Mouse (Mus musculus) gastrocnemius, adult 8-10 months (tissue): ENCODE data around the gene Rilp. TPM values are rescaled to one million over a fixed set of nuclear protein-coding genes. Genes with fewer than 3 reads are reported as not detected.
A peak's percentile ranks its signal among the peaks of the same experiment; 100 is the strongest.

Experiments
- DNase-seq, 2 experiments: peaks; one replicate each; pipeline ENCODE4 v3.0.0; 2022; ENCODE audit warnings: low spot score in 2 of 2
- total RNA-seq, 4 experiments: library from RNA; stranded (reverse); gene quantifications; 2 replicates each; pipeline ENCODE4 v1.2.4; 2022

Rilp gene
- total RNA-seq, 4 experiments from 2014 or later, result 28.7 to 34.0 (median 30.9) TPM

DNA sequence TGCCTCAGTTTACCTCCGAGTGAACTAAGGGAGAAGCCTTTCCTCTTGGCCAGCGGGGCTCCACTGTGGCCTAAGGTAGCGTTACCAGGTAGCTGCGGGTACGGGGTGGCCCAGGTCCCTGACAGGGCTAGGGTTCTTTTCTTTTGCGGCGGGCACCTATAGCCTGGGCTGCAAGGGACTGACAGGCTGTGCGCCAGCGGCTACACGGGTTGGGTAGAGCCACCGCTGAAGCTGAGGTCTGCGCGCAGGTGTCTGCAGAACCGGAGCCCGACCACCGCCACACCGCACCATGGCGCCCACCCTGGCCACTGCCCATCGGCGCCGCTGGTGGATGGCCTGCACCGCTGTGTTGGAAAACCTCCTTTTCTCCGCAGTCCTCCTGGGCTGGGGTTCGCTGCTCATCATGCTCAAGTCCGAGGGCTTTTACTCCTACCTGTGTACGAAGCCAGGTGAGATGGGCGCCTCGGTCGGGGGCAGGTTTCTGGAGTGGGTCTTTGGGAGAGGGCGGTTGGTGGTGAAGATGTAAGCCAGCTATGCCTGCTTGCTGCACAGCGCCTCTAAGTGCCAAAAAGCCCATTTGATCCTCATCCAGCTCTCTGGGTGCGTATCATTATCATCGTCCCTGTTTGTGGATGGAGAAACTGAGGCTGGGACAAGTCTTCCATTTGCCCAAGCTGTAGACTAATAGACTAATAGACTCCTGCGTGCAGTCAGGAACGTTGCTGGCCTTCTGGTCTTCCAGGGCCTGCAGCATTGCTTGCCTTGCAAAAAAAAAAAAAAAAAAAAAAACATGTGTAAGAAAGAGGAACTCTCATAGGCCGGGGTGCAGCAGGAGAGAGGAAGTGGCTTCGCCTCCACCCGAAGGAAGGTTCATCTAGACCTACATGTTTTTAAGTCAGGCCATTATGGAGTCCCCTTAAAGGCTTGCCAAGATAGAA is 22.7 kb downstream of the Rilp start:
- DNase-seq, result no peak

GRCm38 (mm10) chr11:75533314-75534015 is 23.6 kb downstream of the Rilp start:
- DNase-seq, result no peak

DNA sequence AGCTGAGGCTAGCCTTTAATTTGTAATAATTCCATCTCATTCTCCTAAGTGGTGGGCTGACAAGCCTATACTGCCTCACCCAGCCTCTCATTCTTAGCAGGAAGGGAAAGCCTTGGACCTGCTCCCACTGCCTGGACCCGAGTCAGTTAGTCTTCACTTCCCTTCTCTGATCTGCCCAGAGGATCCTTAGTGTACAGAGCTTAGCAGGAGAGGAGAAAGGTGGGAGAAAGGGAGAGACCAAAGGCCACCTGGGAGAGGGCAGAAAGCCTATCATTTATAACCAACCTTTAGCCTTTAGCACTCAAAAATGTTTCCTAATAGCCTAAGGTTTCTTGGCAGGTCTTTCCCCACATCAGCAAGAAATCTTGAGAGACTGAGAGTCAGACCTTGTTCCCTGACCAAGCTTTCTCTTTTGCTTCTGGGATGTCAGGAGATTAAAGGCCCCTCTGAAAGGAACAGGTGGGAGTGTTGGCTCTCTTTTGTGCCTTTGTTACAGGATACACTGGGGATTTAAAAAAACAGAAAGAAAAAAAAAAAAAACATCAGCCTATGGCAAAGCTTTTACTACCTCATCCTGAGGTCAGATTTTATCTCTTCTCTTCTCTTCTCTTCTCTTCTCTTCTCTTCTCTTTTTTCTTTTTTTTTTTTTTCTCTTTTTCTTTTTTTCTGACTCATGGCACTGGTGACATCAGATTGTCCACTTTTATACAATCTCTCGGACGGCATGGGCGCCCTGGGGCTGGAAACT is 24.6 kb downstream of the Rilp start:
- no peak for DNase-seq

DNA sequence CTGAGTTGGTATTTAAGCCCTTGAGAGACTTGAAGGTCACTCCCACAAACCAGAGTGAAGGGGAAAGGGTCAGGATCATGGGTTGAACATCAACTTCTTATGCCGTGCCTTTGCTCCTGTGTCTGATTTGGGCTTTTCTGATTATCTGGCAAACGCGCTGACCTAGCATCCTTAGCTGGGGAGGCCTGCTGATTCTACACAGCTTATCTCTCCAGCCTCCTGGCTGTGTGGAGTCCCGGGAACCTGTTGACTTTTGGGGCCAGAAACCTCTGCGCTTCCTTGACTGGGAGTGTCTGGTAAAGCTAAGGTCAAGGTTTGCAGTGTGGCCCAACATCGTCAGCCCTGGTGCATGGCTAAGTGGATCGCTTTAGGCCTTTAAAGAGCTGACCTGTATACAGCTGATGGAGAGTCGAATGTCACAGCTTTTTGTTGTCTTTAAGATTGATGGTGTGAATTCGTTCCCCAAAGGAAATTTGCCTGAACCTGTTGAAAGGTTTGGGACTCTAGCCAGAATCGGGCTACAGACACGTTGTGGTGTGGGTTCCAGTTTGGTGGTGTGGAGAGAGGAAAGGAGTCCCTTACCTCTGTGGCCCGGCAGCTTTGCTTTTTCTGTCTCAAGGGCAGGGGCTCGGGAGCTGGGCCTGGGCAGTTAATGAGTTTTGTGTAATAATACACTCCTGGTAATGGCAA is 25.4 kb downstream of the Rilp start:
- no peak for DNase-seq

- DNase-seq, result no peak
These were observed 26.5 kb downstream of the Rilp start for GRCm38 (mm10) chr11:75536255-75537024.

DNA sequence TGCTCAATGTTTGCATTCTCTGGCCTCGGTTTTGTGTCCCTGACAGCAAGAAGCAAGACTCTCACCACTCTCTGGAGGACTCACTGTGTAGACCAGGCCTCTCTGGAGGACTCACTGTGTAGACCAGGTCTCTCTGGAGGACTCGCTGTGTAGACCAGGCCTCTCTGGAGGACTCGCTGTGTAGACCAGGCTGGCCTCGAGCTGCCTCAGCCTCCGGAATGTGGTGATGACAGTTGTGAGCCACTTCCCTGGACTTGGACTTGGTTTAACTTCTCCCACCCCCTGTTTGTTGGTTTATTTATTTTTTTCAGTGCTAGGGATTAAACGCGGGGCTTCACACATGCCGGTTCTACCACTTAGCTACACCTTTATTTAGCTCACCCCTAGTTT is 27.1 kb downstream of the Rilp start:
- DNase-seq, result no peak

DNA sequence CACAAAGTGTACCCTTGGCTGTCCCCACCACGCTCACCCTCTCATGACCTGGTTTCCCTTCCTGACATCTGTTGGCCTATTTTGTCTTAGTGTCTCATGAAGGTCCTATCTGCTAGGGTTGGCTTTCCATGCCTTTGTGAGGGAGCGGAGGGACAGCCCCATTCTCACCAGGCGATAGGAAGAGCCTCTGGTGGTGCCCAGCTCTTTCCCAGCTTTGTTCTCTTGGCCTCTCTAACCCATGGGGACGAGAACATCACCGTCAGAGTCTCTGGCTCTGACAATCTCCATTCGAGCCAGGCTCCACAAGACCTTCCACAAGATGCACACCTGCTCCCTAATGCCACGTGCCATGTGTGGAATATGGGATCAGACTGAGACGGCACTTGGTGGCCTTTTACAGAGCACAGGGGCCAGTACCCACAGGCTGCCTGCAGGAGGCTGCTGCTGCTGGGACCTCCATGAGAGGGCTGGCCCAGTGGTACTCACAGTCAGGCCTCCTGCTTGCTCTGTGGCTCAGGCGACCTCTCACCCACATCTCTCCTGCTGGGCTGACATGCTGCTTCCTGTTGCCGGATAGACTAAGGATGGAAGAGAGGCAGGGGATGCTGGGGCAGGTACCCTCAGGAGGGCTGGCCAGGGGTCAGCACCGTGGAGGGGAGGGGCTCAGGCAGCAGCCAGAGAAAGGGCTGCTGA is 27.7 kb downstream of the Rilp start:
- no peak for DNase-seq

GRCm38 (mm10) chr11:75538184-75538969 is 28.5 kb downstream of the Rilp start:
- no peak for DNase-seq

- DNase-seq, result no peak
These were observed 29.0 kb downstream of the Rilp start for GRCm38 (mm10) chr11:75538970-75539299.

DNA sequence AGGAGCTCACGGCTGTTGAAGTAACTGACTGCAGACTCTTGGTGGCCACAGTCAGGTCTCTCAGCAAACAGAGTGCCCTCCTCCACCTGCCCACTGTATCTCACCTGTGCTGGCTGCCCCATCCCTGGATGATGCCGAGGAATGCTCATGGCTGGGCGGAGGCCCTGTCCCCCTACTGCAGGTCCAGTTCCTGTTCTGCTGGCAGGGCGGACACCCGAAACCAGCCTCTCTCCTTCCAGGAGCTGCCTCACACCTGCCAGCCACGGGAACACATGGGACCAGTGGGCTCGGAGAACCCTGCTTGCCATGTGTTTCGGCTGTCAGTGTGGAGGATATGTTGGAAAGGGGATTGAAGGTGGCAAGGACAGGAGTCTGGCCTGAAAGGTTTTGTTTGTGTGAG is 30.3 kb downstream of the Rilp start:
- peak in 1 of 2 experiments; percentile 47 for DNase-seq

DNA sequence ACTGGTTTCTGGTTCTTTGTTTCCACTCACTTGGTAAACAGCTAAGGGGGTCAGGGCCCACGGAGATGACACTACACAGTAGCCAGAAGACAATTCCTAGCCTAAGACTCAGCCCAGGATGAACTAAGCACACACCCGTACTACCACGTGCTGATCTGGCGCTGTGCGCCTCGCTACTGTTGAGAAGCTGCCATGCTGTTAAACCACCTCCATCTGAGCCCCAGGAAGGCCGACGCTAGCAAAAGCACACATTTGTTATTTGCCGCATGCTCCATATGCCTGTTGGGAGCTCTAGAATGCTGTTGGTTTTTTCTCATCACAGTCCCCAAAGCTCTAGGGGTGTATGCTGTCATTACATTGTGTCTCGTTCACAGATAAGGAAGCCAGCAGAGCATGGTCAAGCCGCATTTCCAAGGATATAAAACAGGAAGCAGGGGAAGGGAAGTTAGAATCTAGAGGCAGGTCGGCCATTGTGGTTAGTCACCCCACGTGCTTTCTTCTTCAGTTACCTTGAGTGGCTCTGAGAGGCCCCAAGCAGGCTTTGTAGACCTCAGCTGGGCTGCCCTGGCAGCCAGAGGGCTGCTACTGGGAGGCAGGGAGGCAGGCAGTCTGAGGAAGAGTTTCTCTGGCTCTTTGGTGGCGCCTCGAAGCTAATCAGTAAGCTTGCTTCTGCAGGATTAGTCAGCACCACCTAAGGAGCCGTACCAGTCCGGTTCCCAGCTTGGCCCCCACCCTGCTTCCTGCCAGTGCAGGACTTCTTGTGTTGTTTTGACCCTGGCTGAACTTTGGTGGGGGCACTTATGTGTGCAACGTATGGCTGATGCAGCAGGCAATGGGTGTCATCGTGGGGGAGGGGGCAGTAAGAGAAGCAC is 31.1 kb downstream of the Rilp start:
- DNase-seq, result no peak

GRCm38 (mm10) chr11:75544713-75545112 is 34.8 kb downstream of the Rilp start:
- DNase-seq, result no peak

DNA sequence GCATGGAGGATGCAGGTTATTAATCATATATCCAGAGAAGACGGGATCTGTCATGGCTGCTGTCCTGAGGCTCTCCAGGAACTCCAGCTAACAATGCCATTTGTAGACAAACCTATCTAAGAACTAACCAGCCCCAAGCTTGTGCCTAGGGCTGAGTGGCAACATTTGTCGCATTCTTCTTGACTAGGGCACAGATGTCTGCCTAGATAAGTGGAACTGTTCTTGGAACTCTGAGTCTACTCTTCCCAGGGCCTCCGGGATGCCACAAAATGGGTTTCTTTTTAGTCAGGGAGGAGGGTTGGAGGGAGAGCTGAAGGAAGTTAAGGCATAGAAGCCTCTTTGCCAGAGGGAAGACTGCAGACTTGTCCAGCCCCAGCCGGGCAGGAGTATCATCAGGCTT is 36.2 kb downstream of the Rilp start:
- DNase-seq, result no peak

DNA sequence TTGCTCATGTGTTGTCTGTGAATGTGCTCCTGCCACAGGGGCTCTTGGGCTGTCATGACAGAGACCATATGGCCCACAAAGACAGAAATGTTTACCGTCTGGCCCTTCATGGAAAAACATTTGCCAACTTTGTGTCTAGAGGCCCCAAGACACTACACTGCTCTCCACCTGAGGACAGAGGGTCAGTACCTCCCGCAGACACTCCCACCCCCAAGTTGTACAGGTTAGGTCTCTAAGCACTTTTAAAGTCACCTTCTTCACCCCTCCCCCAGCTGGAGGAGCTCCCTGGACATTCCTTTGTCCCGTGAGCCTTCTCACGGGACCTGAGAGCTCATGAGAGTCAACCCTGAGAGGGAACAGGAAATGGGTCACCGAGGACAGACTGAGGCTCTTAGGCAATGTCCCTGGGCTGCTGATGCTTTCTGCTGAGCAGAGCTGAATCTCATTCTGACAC is 39.8 kb downstream of the Rilp start:
- DNase-seq, result no peak

- DNase-seq, result peak; percentile 39 to 49
These were observed 40.5 kb downstream of the Rilp start for GRCm38 (mm10) chr11:75550200-75550946.

GRCm38 (mm10) chr11:75551321-75551720 is 41.4 kb downstream of the Rilp start:
- no peak for DNase-seq

- peak; percentile 43 to 69 for DNase-seq
These were observed 42.1 kb downstream of the Rilp start for GRCm38 (mm10) chr11:75551961-75552441.
